Mouse (Mus musculus) neural tube, embryonic 14.5 days (tissue): ENCODE data around the gene Sync. TPM values are rescaled to one million over a fixed set of nuclear protein-coding genes. Genes with fewer than 3 reads are reported as not detected.

Experiments used
- ATAC-seq: fragments of 200-750 bp; cut with Nextera tagmentation; 2 replicates; pipeline ENCODE4 v1.8.0; 2017; ENCODE audit warnings: low read depth, mild to moderate bottlenecking, moderate TSS enrichment, moderate library complexity
- H3K27ac ChIP-seq: fragments of 300-500 bp; sonication (generic); 2 replicates; pipeline ENCODE4 v1.5.1; 2014; ENCODE audit warnings: low read depth, mild to moderate bottlenecking, control low read depth, low read length, moderate library complexity, mixed read lengths
- H3K27me3 ChIP-seq: fragments of 300-500 bp; sonication (generic); 2 replicates; pipeline ENCODE4 v1.6.1; 2014; ENCODE audit warnings: low read length; ENCODE audit not compliant: control insufficient read depth, insufficient read depth
- H3K36me3 ChIP-seq: fragments of 300-500 bp; sonication (generic); 2 replicates; pipeline ENCODE4 v1.6.1; 2014; ENCODE audit warnings: low read length, mixed read lengths; ENCODE audit not compliant: control insufficient read depth, insufficient read depth
- H3K4me1 ChIP-seq: fragments of 300-500 bp; sonication (generic); 2 replicates; pipeline ENCODE4 v1.6.1; 2014; ENCODE audit warnings: low read length; ENCODE audit not compliant: control insufficient read depth, insufficient read depth
- H3K4me2 ChIP-seq: fragments of 300-500 bp; sonication (generic); 2 replicates; pipeline ENCODE4 v1.6.1; 2014; ENCODE audit warnings: mild to moderate bottlenecking, low read depth, low read length, control low read depth
- H3K4me3 ChIP-seq: fragments of 300-500 bp; sonication (generic); 2 replicates; pipeline ENCODE4 v1.5.1; 2014; ENCODE audit warnings: low read depth, low read length, control low read depth, mixed read lengths
- H3K9ac ChIP-seq: fragments of 300-500 bp; sonication (generic); replicated peaks from 2 replicates; pipeline ENCODE4 v1.6.1; 2014; ENCODE audit warnings: low read depth, mild to moderate bottlenecking, control low read depth, low read length, mixed read lengths
- H3K9me3 ChIP-seq: fragments of 300-500 bp; sonication (generic); 2 replicates; pipeline ENCODE4 v1.6.1; 2016; ENCODE audit warnings: low read length; ENCODE audit not compliant: control insufficient read depth
- WGBS: fragments of 180-500 bp; shearing (Covaris S2); extraction: QIAGEN DNeasy Blood & Tissue Kit; methylation state at CpG from one replicate; pipeline ENCODE4 v1.1.7; 2014; 5-methylcytosine and 5-hydroxymethylcytosine counted together
- polyA plus RNA-seq: library from polyadenylated mRNA; unstranded; fragments of >200 nt; fragmentation: Nextera tagmentation; extraction: Ambion mirVana; gene quantifications from 2 replicates; pipeline ENCODE4 v1.2.1, GENCODE M21; 2014

The Sync gene
- polyA plus RNA-seq, 1 experiment from 2014 or later, result 1.6 TPM

GRCm38 (mm10) chr4:129288067-129288466, 650 bp downstream of the Sync start:
- peak overlapping the region; percentile 63; the same call in 1 of the 2 replicates for H3K9ac ChIP-seq
- no peak overlapping the region for H3K27ac ChIP-seq
- peak overlapping the region; percentile 48 for H3K4me3 ChIP-seq
- 0 out of 2 replicates have a peak, but pooled peaks cover 2% of the 10 kb centered on the region for H3K27me3 ChIP-seq
- WGBS, result 31% methylated on average over 3 of the region's 3 CpGs
- peaks cover 12% of the 10 kb centered on the region for H3K4me1 ChIP-seq
- peak overlapping the region; percentile 84 for H3K4me2 ChIP-seq
- no peaks in the 10 kb centered on the region for H3K36me3 ChIP-seq
- no peaks in the 10 kb centered on the region for H3K9me3 ChIP-seq
- ATAC-seq, result no peak

GRCm38 (mm10) chr4:129289671-129290070, 2.3 kb downstream of the Sync start:
- no peak for ATAC-seq
- Histone ChIP-seq H3K4me2 (no peak overlapping the region), H3K36me3 (no peaks in the 10 kb centered on the region), H3K27me3 (0 out of 2 replicates have a peak, but pooled peaks cover 2% of the 10 kb centered on the region), H3K27ac (no peak overlapping the region), H3K9ac (no peak overlapping the region), H3K9me3 (no peaks in the 10 kb centered on the region), H3K4me3 (no peak overlapping the region), H3K4me1 (peaks cover 12% of the 10 kb centered on the region)
- WGBS, result 94% methylated on average over 8 of the region's 8 CpGs

- H3K4me1 ChIP-seq, result no peaks in the 10 kb centered on the region
- no peak overlapping the region for H3K9ac ChIP-seq
- 63% methylated on average over 7 of the region's 7 CpGs for WGBS
- H3K27ac ChIP-seq, result no peak overlapping the region
- no peaks in the 10 kb centered on the region for H3K27me3 ChIP-seq
- no peak overlapping the region for H3K4me3 ChIP-seq
- H3K4me2 ChIP-seq, result no peak overlapping the region
- no peak for ATAC-seq
- no peaks in the 10 kb centered on the region for H3K9me3 ChIP-seq
- H3K36me3 ChIP-seq, result no peaks in the 10 kb centered on the region
Measured at GRCm38 (mm10) chr4:129292831-129293230, 5.4 kb downstream of the Sync start.

- H3K4me2 ChIP-seq, result no peak overlapping the region
Measured at GRCm38 (mm10) chr4:129293702-129294101, 6.3 kb downstream of the Sync start.

GRCm38 (mm10) chr4:129295188-129295587, 7.8 kb downstream of the Sync start:
- Histone ChIP-seq H3K9ac (no peak overlapping the region), H3K36me3 (no peaks in the 10 kb centered on the region), H3K9me3 (no peaks in the 10 kb centered on the region), H3K27me3 (no peaks in the 10 kb centered on the region), H3K4me2 (no peak overlapping the region), H3K27ac (no peak overlapping the region), H3K4me3 (no peak overlapping the region), H3K4me1 (no peaks in the 10 kb centered on the region)
- ATAC-seq, result no peak
- 97% methylated on average over 2 of the region's 2 CpGs for WGBS

More at GRCm38 (mm10) chr4:129293702-129294101, 6.3 kb downstream of the Sync start:
- H3K4me1 ChIP-seq, result no peaks in the 10 kb centered on the region
- H3K36me3 ChIP-seq, result no peaks in the 10 kb centered on the region
- no peak overlapping the region for H3K4me3 ChIP-seq
- ATAC-seq, result no peak
- no peaks in the 10 kb centered on the region for H3K27me3 ChIP-seq
- no peak overlapping the region for H3K27ac ChIP-seq
- WGBS, result 49% methylated on average over 16 of the region's 16 CpGs
- H3K9me3 ChIP-seq, result no peaks in the 10 kb centered on the region
- H3K9ac ChIP-seq, result no peak overlapping the region

GRCm38 (mm10) chr4:129296066-129296465, 8.6 kb downstream of the Sync start:
- Histone ChIP-seq H3K27ac (no peak overlapping the region), H3K27me3 (no peaks in the 10 kb centered on the region), H3K4me1 (no peaks in the 10 kb centered on the region), H3K9ac (no peak overlapping the region), H3K9me3 (no peaks in the 10 kb centered on the region), H3K4me3 (no peak overlapping the region), H3K4me2 (no peak overlapping the region), H3K36me3 (no peaks in the 10 kb centered on the region)
- ATAC-seq, result no peak
- WGBS, result 89% methylated on average over 7 of the region's 7 CpGs

- WGBS, result 93% methylated on average over 4 of the region's 4 CpGs
- Histone ChIP-seq H3K4me2 (no peak overlapping the region), H3K27ac (no peak overlapping the region), H3K27me3 (no peaks in the 10 kb centered on the region), H3K36me3 (no peaks in the 10 kb centered on the region), H3K9me3 (no peaks in the 10 kb centered on the region), H3K4me3 (no peak overlapping the region), H3K9ac (no peak overlapping the region), H3K4me1 (no peaks in the 10 kb centered on the region)
- no peak for ATAC-seq
Measured at GRCm38 (mm10) chr4:129297724-129298123, 10.3 kb downstream of the Sync start.

- WGBS, result 52% methylated on average over 10 of the region's 10 CpGs
- Histone ChIP-seq H3K4me1 (no peaks in the 10 kb centered on the region), H3K9ac (no peak overlapping the region), H3K27ac (no peak overlapping the region), H3K27me3 (no peaks in the 10 kb centered on the region), H3K36me3 (no peaks in the 10 kb centered on the region), H3K4me2 (no peak overlapping the region), H3K4me3 (no peak overlapping the region), H3K9me3 (no peaks in the 10 kb centered on the region)
- no peak for ATAC-seq
Measured at GRCm38 (mm10) chr4:129299121-129299520, 11.7 kb downstream of the Sync start.

- no peaks in the 10 kb centered on the region for H3K9me3 ChIP-seq
- no peaks in the 10 kb centered on the region for H3K27me3 ChIP-seq
- ATAC-seq, result no peak
- no peak overlapping the region for H3K27ac ChIP-seq
- WGBS, result 69% methylated on average over 5 of the region's 5 CpGs
- H3K4me1 ChIP-seq, result no peaks in the 10 kb centered on the region
- H3K9ac ChIP-seq, result no peak overlapping the region
- no peak overlapping the region for H3K4me3 ChIP-seq
- peaks cover 14% of the 10 kb centered on the region; the same call in 1 of the 2 replicates for H3K36me3 ChIP-seq
- H3K4me2 ChIP-seq, result no peak overlapping the region
Measured at GRCm38 (mm10) chr4:129303401-129303800, 16.0 kb downstream of the Sync start.
